Mouse (Mus musculus) embryonic facial prominence, embryonic 11.5 days (tissue): ENCODE results near the gene Tbcd. TPM values are rescaled to one million over a fixed set of nuclear protein-coding genes. Genes with fewer than 3 reads are reported as not detected.
A peak's percentile ranks its signal among the peaks of the same experiment; 100 is the strongest.

ENCODE experiments used
- ATAC-seq: fragments of 200-750 bp; cut with Nextera tagmentation; replicated peaks from 2 replicates; pipeline ENCODE4 v1.8.0; 2017; ENCODE audit warnings: low read depth; ENCODE audit not compliant: insufficient number of reproducible peaks, low FRiP score, low TSS enrichment
- DNase-seq: peaks from one replicate; pipeline ENCODE4 v3.0.0-alpha.2; 2015; ENCODE audit warnings: low spot score
- H3K27ac ChIP-seq: fragments of 300-500 bp; sonication (generic); replicated peaks from 2 replicates; pipeline ENCODE4 v1.5.1; 2014; ENCODE audit warnings: mild to moderate bottlenecking, low read depth, low read length, control low read depth
- H3K27me3 ChIP-seq: fragments of 300-500 bp; sonication (generic); 2 replicates; pipeline ENCODE4 v1.6.1; 2014; ENCODE audit warnings: mild to moderate bottlenecking, low read length, moderate library complexity, mixed read lengths; ENCODE audit not compliant: control insufficient read depth, insufficient read depth
- H3K36me3 ChIP-seq: fragments of 300-500 bp; sonication (generic); replicated peaks from 2 replicates; pipeline ENCODE4 v1.6.1; 2014; ENCODE audit warnings: low read depth, mild to moderate bottlenecking, low read length, moderate library complexity, mixed read lengths; ENCODE audit not compliant: control insufficient read depth, insufficient read depth
- H3K4me1 ChIP-seq: fragments of 300-500 bp; sonication (generic); 2 replicates; pipeline ENCODE4 v1.6.1; 2014; ENCODE audit warnings: low read length, mixed read lengths; ENCODE audit not compliant: control insufficient read depth, insufficient read depth
- H3K4me2 ChIP-seq: fragments of 300-500 bp; sonication (generic); 2 replicates; pipeline ENCODE4 v1.6.1; 2014; ENCODE audit warnings: low read depth, mild to moderate bottlenecking, control low read depth, low read length, moderate library complexity
- H3K4me3 ChIP-seq: fragments of 300-500 bp; sonication (generic); 2 replicates; pipeline ENCODE4 v1.5.1; 2014; ENCODE audit warnings: low read depth, low read length, control low read depth
- H3K9ac ChIP-seq: fragments of 300-500 bp; sonication (generic); replicated peaks from 2 replicates; pipeline ENCODE4 v1.6.1; 2014; ENCODE audit warnings: mild to moderate bottlenecking, control low read depth, low read length
- H3K9me3 ChIP-seq: fragments of 300-500 bp; sonication (generic); replicated peaks from 2 replicates; pipeline ENCODE4 v1.6.1; 2016; ENCODE audit warnings: mild to moderate bottlenecking, low read length, inconsistent platforms, mixed read lengths; ENCODE audit not compliant: control insufficient read depth
- WGBS: fragments of 180-500 bp; shearing (Covaris S2); extraction: QIAGEN DNeasy Blood & Tissue Kit; methylation state at CpG from one replicate; pipeline ENCODE4 v1.1.7; 2014; 5-methylcytosine and 5-hydroxymethylcytosine counted together
- polyA plus RNA-seq: library from polyadenylated mRNA; unstranded; fragments of >200 nt; fragmentation: Nextera tagmentation; extraction: Ambion mirVana; gene quantifications from 2 replicates; pipeline ENCODE4 v1.2.1, GENCODE M21; 2014

Gene Tbcd
- polyA plus RNA-seq, 1 experiment from 2014 or later: 31.1 TPM

- Histone ChIP-seq H3K9me3 (no peaks in the 10 kb centered on the region), H3K4me2 (no peak overlapping the region), H3K27me3 (no peaks in the 10 kb centered on the region), H3K4me3 (no peak overlapping the region), H3K36me3 (no peaks in the 10 kb centered on the region), H3K9ac (no peak overlapping the region), H3K4me1 (no peaks in the 10 kb centered on the region), H3K27ac (no peak overlapping the region)
- DNase-seq: no peak
- 75% methylated on average over 9 of the region's 9 CpGs for WGBS
- no peak for ATAC-seq
These were observed 64.2 kb downstream of the Tbcd start for GRCm38 (mm10) chr11:121515996-121516395.

- Histone ChIP-seq H3K9me3 (no peaks in the 10 kb centered on the region), H3K27ac (no peak overlapping the region), H3K4me3 (no peak overlapping the region), H3K4me2 (no peak overlapping the region), H3K9ac (no peak overlapping the region), H3K4me1 (no peaks in the 10 kb centered on the region), H3K27me3 (no peaks in the 10 kb centered on the region), H3K36me3 (no peaks in the 10 kb centered on the region)
- 85% methylated on average over 3 of the region's 3 CpGs for WGBS
- no peak for ATAC-seq
- no peak for DNase-seq
These were observed 65.2 kb downstream of the Tbcd start for GRCm38 (mm10) chr11:121516906-121517305.

- DNase-seq (no peak), ATAC-seq (no peak)
- WGBS: 87% methylated on average over 17 of the region's 17 CpGs
- Histone ChIP-seq H3K4me3 (no peak overlapping the region), H3K36me3 (no peaks in the 10 kb centered on the region), H3K27ac (no peak overlapping the region), H3K9ac (no peak overlapping the region), H3K9me3 (no peaks in the 10 kb centered on the region), H3K4me1 (no peaks in the 10 kb centered on the region), H3K4me2 (no peak overlapping the region), H3K27me3 (no peaks in the 10 kb centered on the region)
These were observed 66.1 kb downstream of the Tbcd start for GRCm38 (mm10) chr11:121517687-121518465.

- H3K27ac ChIP-seq: no peak within 1 kb of the TSS
- no peaks in the 10 kb centered on the region for H3K9me3 ChIP-seq
- H3K4me2 ChIP-seq: no peak within 1 kb of the TSS
- no peaks in the 10 kb centered on the region for H3K36me3 ChIP-seq
- no peaks in the 10 kb centered on the region for H3K27me3 ChIP-seq
- ATAC-seq (no peak), DNase-seq (peak; percentile 57)
- no peak within 1 kb of the TSS for H3K9ac ChIP-seq
- H3K4me3 ChIP-seq: no peak within 1 kb of the TSS
- H3K4me1 ChIP-seq: no peaks in the 10 kb centered on the region
- 37% methylated on average over 10 of the region's 10 CpGs for WGBS
These were observed 67.4 kb downstream of the Tbcd start, which contains the start of gene Zfp750 for GRCm38 (mm10) chr11:121519131-121519530. Zfp750 (minus strand) TSS chr11:121519333.

GRCm38 (mm10) chr11:121519703-121520102, 68.0 kb downstream of the Tbcd start:
- ATAC-seq: no peak
- Histone ChIP-seq H3K27ac (no peak overlapping the region), H3K9me3 (no peaks in the 10 kb centered on the region), H3K36me3 (no peaks in the 10 kb centered on the region), H3K9ac (no peak overlapping the region), H3K4me3 (no peak overlapping the region), H3K4me2 (no peak overlapping the region), H3K4me1 (no peaks in the 10 kb centered on the region), H3K27me3 (no peaks in the 10 kb centered on the region)
- WGBS: 85% methylated on average over 7 of the region's 7 CpGs
- no peak for DNase-seq

GRCm38 (mm10) chr11:121520761-121521160, 69.0 kb downstream of the Tbcd start:
- no peaks in the 10 kb centered on the region for H3K27me3 ChIP-seq
- H3K36me3 ChIP-seq: no peaks in the 10 kb centered on the region
- no peak overlapping the region for H3K27ac ChIP-seq
- no peaks in the 10 kb centered on the region for H3K9me3 ChIP-seq
- 84% methylated on average over 2 of the region's 2 CpGs for WGBS
- no peak overlapping the region for H3K4me2 ChIP-seq
- no peak overlapping the region for H3K9ac ChIP-seq
- ATAC-seq (no peak), DNase-seq (no peak)
- no peaks in the 10 kb centered on the region for H3K4me1 ChIP-seq
- no peak overlapping the region for H3K4me3 ChIP-seq

- Histone ChIP-seq H3K36me3 (no peaks in the 10 kb centered on the region), H3K27me3 (no peaks in the 10 kb centered on the region), H3K9ac (no peak overlapping the region), H3K4me2 (no peak overlapping the region), H3K9me3 (no peaks in the 10 kb centered on the region), H3K4me1 (no peaks in the 10 kb centered on the region), H3K4me3 (no peak overlapping the region), H3K27ac (no peak overlapping the region)
- ATAC-seq (no peak), DNase-seq (no peak)
- 76% methylated on average over 4 of the region's 4 CpGs for WGBS
These were observed 70.5 kb downstream of the Tbcd start for GRCm38 (mm10) chr11:121522156-121522762.

GRCm38 (mm10) chr11:121524191-121524590, 72.4 kb downstream of the Tbcd start:
- H3K4me3 ChIP-seq: no peak overlapping the region
- no peaks in the 10 kb centered on the region for H3K27me3 ChIP-seq
- H3K36me3 ChIP-seq: no peaks in the 10 kb centered on the region
- H3K4me2 ChIP-seq: no peak overlapping the region
- WGBS: 80% methylated on average over 7 of the region's 7 CpGs
- H3K9me3 ChIP-seq: no peaks in the 10 kb centered on the region
- ATAC-seq (no peak), DNase-seq (no peak)
- H3K4me1 ChIP-seq: no peaks in the 10 kb centered on the region
- no peak overlapping the region for H3K9ac ChIP-seq
- no peak overlapping the region for H3K27ac ChIP-seq
